Mouse (Mus musculus) monocyte, adult 2 months (primary cell): ENCODE results near the gene Cdpf1.

Experiments
- DNase-seq, 2 experiments: peaks; one replicate each; pipeline ENCODE4 v3.0.0; 2022; ENCODE audit warnings: low spot score in 2 of 2, low read depth in 1 of 2

Cdpf1 gene

GRCm38 (mm10) chr15:85811535-85812277 is at the start of gene Cdpf1:
Gene Cdpf1 (minus strand): TSS chr15:85811697.
- DNase-seq: peak; percentile 84 to 96

DNA sequence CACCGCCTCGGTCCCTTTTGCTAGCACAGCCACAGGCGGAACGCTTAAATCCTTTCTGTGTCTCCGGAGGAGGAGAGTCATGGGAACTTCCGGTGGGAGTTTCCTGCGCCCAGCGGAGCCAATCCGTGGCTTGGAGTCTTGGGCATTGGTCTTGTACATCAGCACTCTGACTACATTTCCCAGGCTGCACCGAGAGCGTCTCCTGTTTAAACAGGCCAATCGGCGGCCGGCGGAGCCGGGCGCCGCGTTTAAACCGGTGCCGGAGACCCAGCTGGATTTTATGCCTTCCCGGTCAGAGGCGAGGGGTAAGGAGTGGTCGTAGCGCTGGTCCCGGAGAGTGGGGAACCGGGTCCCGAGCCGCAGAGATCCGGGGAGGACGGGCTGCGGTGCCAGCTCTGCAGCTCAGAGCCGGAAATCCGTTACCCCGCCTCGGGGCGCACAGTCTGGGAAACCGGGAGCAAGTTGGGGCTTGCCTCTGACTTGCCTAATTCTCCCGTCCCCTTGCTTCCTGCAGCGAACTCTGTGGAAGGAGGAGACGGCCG is 48.1 kb upstream of the Cdpf1 start, which contains the start of gene Gtse1:
Gene Gtse1, plus strand, starts transcription at position 256 of the 542 bp plus-strand sequence.
- DNase-seq: peak; percentile 87 to 89

- no peak for DNase-seq
Measured at GRCm38 (mm10) chr15:85858980-85859489, 47.5 kb upstream of the Cdpf1 start.

GRCm38 (mm10) chr15:85851656-85852392 is 40.3 kb upstream of the Cdpf1 start:
- DNase-seq: no peak

DNA sequence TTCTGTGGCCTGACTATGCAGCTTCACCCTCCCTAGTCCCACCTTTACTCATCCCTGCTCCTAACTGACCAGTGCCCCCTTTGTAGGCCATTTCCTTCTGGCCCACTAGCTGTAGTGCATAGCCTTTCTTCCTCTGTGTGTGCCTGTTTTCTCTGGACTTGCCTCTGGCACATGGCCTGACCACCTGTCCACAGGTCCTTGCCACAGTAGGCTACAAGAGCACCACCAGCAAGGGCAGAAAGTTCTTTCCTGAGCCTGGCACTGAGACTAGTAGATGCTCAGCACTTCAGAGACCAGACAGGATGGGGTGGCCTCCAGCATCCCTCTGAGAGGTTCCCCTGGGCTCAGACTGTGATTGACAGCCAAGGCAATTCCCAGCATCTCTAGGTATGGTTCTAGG is 33.6 kb upstream of the Cdpf1 start:
- no peak for DNase-seq

GRCm38 (mm10) chr15:85841796-85842360 is 30.4 kb upstream of the Cdpf1 start:
- DNase-seq: no peak

- no peak for DNase-seq
Measured at GRCm38 (mm10) chr15:85840983-85841382, 29.5 kb upstream of the Cdpf1 start.

DNA sequence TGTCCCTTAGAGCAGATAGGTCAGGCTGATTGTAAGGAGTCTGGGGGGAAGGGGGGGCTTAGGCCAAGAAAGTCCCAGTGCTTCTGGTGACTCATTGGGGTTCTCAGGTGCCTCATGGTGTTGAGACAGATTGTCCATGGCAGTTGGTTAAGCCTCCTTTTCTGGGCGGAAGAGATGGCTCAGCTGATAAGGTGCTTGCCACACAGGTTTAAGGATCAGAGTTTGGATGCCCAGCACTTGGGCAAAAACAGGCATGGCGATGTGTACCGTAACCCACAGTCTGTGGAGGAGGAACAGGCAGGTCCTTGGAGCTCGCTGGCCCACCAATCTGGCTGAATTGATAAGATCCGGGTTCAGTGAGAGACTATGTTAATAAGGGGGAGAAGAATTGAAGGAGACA is 25.4 kb upstream of the Cdpf1 start:
- no peak for DNase-seq

GRCm38 (mm10) chr15:85835335-85835734 is 23.8 kb upstream of the Cdpf1 start:
- DNase-seq: no peak

DNA sequence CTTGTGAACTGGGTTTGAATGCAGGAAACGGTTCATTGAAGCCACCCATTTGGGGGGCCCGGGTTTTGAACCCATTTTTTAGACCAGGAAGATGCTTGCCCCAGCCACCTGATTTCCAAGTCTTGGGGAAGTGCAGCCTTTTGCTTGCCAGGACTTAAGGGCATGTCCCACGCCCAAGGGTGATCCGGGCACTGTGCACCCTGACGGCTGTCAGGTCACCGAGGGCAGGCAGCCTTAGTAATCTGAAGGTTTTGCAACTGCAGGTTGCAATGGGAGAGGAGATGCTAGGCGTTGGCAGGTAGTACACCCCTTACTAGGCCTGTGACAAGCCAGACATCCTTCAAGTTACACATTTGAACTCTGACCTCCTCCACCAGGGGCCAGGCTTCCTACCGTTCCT is 21.1 kb upstream of the Cdpf1 start:
- DNase-seq: no peak

DNA sequence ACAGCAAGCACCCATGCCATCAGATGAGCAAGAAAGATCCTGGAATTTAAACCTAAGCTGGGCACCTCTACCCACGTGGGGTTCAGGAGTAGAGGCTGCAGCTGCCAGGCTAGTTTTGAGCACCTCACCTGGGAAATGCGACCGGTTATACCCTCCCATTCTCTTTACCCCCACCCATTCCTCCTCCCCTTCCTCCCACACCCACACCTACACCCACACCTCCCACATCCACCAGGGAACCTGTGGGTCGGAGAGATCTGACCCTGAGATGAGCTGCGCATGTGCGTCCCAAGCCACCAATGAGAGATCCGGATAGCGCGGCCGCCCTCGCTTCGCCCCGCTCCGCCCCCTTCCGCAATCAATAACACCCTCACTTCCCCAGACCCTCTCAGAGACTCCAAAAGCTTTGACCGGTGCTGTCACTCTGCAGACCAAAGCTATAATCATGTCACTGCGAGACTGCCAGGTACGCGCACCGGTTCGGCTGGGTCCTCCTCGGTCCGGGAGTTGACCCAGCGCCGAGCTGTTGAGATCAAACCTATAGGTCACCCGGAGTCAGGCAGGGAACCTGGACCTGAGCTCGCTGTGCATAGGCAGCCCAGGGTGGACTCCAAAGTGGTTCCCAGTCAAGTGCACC is 20.6 kb upstream of the Cdpf1 start, which contains the start of gene Ttc38:
Gene Ttc38, plus strand, starts transcription at position 353 of the 637 bp plus-strand sequence.
- peak; percentile 22 to 57 for DNase-seq

- no peak for DNase-seq
Measured at GRCm38 (mm10) chr15:85829470-85829869, 18.0 kb upstream of the Cdpf1 start.

DNA sequence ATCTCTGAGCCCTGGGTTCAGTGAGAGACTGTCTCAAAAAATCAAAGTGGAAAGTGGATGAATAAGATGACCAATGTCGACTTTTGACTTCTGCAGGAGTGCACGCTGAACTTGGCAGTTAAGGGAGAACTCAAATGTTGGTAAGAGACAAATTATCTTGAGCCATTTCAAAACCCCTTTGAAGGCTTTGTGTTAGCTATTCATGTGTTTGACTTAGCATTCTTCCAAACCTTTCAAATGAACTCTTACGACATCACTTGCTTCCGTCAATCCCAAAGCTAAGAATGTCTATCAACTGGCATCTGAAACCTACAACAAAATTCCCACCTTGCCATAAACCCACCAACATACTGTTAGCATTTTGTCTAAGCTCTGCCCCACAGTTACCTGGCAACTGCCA is 16.6 kb upstream of the Cdpf1 start:
- no peak for DNase-seq

- DNase-seq: no peak
Measured at GRCm38 (mm10) chr15:85826676-85827075, 15.2 kb upstream of the Cdpf1 start.

- no peak for DNase-seq
Measured at GRCm38 (mm10) chr15:85822011-85822359, 10.5 kb upstream of the Cdpf1 start.

- DNase-seq: no peak
Measured at GRCm38 (mm10) chr15:85821203-85822010, 9.9 kb upstream of the Cdpf1 start, which contains the start of gene Pkdrej. Gene Pkdrej (minus strand): TSS chr15:85821734.

- no peak for DNase-seq
Measured at GRCm38 (mm10) chr15:85813428-85813827, 1.9 kb upstream of the Cdpf1 start.

DNA sequence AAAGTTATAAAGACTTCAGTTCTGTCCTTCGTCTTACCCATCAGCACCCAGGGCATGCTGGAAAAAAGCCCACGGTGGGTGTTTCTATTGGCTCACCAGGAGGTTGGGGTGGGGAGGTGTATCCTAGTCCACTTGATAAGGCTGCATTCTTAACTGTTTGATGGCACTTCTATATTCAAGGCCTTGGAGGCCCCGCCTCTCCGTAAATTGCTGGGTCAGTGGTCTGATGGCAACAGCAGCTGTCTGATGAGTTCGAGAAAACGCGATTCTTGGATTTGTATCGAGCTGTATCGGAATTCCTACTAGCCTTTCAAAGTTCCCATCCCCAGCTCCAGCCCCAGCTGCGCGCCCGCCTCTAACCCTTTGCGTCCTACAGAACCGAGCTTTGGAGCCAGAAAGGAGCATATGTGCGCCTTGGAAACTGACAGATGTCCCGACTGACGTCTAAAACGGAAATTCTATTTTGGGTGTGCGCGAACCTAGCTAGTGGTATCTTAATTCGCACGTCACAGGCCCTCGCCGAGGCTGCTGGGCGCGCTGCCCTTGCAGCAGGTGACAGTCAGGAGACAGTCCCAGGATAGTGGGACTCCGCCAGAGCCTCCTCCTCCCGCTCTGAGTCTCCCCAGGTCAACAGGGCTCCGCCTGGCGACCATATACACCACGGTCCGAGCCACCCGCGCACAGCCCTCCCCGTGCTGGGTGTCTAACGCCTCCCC is 533 bp downstream of the Cdpf1 start:
- DNase-seq: peak in 1 of 2 experiments; percentile 19

GRCm38 (mm10) chr15:85810462-85810805 is 1.1 kb downstream of the Cdpf1 start:
- DNase-seq: no peak

DNA sequence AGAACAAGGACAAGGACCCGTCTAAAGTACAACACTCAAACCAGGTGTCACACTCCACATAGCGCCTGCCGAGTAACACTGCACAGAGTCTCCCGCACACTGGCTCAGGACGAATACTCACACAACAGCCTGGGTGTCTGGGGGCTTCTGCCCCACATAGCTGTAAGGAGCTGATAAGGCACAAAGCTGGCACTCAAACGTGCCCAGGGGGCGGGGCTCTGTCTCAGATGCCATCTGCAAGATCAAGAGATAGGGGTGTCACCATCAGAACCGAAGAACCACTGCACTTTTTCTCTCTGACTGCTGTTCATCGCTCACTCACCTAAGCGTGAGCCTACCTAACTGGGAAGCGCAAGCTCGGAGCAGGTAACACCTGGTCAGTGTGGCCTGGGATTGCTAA is 2.4 kb downstream of the Cdpf1 start:
- DNase-seq: no peak
